Mouse (Mus musculus) T-helper 2 cell (primary cell): ENCODE data around the gene Gm10318.

Source experiments
- in situ Hi-C: fragments of 300-600 bp; cut with MboI, MseI; formaldehyde crosslinking; loops from one replicate; pipeline ENCODE4 v1.15.1; 2025; ENCODE audit warnings: high pct_unique_total_duplicates

Gm10318 gene

GRCm38 (mm10) chr10:77890987-77891565 is 38.4 kb downstream of the Gm10318 start:
- in situ Hi-C loops: no loop called here

GRCm38 (mm10) chr10:77895562-77895961 is 42.9 kb downstream of the Gm10318 start:
- in situ Hi-C loops: no loop called here

GRCm38 (mm10) chr10:77900126-77900525 is 47.5 kb downstream of the Gm10318 start:
- in situ Hi-C loops: no loop called here

- in situ Hi-C loops: no loop called here
These were observed 48.5 kb downstream of the Gm10318 start for GRCm38 (mm10) chr10:77900903-77901818.

GRCm38 (mm10) chr10:77901871-77902210 is 49.2 kb downstream of the Gm10318 start:
- in situ Hi-C loops: no loop called here

GRCm38 (mm10) chr10:77902211-77902893 is 49.7 kb downstream of the Gm10318 start, which contains the start of gene Lrrc3:
Gene Lrrc3 (minus strand): TSS chr10:77902536.
- in situ Hi-C loops: no loop called here

- in situ Hi-C loops: no loop called here
These were observed 50.4 kb downstream of the Gm10318 start for GRCm38 (mm10) chr10:77902894-77903715.
